Mouse (Mus musculus): ENCODE measurements around the gene Swsap1. TPM values are rescaled to one million over a fixed set of nuclear protein-coding genes. Genes with fewer than 3 reads are reported as not detected.

The Swsap1 gene
- polyA plus RNA-seq (2012; rRNA removed), result 10.1 and 10.8 TPM in 2 replicates

GRCm38 (mm10) chr9:21955570-21956281, at the start of gene Swsap1:
Gene Swsap1 (plus strand): TSS chr9:21955755.
- under 1% methylated on average over 54 of the region's 54 CpGs for WGBS
- DNase-seq, result peak; percentile 99
- Histone ChIP-seq H3K4me1 (ENCODE audit: control insufficient read depth, insufficient read depth, low read length) (peaks cover 7% of the 10 kb centered on the region), H3K4me3 (replicated peaks; ENCODE audit: extremely low read depth, low read depth, low read length) (peak within 1 kb of the TSS; percentile 96)
- TF ChIP-seq CTCF (IDR thresholded peaks at IDR 0.05; ENCODE audit: insufficient read depth, low read length), result no peak
- peak; percentile 66; the same call in 1 of the 2 replicates for TF ChIP-seq POLR2A (IDR thresholded peaks at IDR 0.05; ENCODE audit: borderline replicate concordance, extremely low read depth, low read depth, low read length)

GRCm38 (mm10) chr9:21908216-21908615, 47.3 kb upstream of the Swsap1 start:
- TF ChIP-seq CTCF (IDR thresholded peaks at IDR 0.05; ENCODE audit: insufficient read depth, low read length), result no peak
- TF ChIP-seq POLR2A (IDR thresholded peaks at IDR 0.05; ENCODE audit: borderline replicate concordance, extremely low read depth, low read depth, low read length), result no peak
- 61% methylated on average over 11 of the region's 11 CpGs for WGBS
- no peaks in the 10 kb centered on the region for H3K4me1 ChIP-seq (ENCODE audit: control insufficient read depth, insufficient read depth, low read length)

DNA sequence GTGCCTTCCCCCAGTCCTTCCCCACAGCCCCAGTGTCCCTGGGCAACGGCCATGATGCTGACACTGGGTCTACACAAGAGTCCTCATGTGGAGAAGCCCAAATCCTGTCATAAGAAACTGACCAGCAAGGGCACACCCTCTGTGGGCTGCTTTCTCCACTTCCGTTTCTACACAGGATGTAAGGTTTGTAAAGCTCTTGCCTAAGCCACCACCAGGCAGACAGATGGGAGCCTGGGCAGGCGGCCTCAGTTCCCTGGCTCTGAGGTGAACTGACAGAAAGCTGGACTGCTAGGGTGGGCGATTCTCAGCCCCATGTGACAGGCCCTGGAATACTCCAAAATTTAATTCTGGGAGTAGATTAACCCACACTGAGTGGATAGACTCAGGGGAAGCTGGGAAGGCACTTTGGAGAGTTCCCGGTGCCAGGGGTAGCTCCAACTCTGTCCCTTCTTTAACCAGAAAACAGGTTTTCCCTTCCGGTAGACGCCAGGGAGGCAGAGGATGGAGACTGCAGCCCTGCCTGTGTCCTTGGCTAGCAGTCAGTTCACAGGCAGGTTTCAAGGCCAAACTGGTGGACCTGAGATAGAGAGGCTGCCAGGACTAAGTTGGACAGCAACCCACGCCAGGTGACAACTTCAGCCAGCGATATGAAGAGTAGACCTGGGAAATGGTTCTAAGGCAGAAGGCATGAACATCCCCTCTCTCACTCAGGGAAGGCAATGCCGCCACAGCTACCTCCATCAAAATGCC, 45.9 kb upstream of the Swsap1 start:
- TF ChIP-seq CTCF (IDR thresholded peaks at IDR 0.05; ENCODE audit: insufficient read depth, low read length) (no peak), POLR2A (IDR thresholded peaks at IDR 0.05; ENCODE audit: borderline replicate concordance, extremely low read depth, low read depth, low read length) (no peak)
- Histone ChIP-seq H3K4me3 (replicated peaks; ENCODE audit: extremely low read depth, low read depth, low read length) (no peak overlapping the region), H3K4me1 (ENCODE audit: control insufficient read depth, insufficient read depth, low read length) (no peaks in the 10 kb centered on the region)
- no peak for DNase-seq
- 75% methylated on average over 10 of the region's 10 CpGs for WGBS

More at GRCm38 (mm10) chr9:21908216-21908615, 47.3 kb upstream of the Swsap1 start:
- DNase-seq, result no peak
- H3K4me3 ChIP-seq (replicated peaks; ENCODE audit: extremely low read depth, low read depth, low read length), result no peak overlapping the region

GRCm38 (mm10) chr9:21916851-21917492, 38.6 kb upstream of the Swsap1 start:
- 53% methylated on average over 3 of the region's 3 CpGs for WGBS
- peaks cover 4% of the 10 kb centered on the region for H3K4me1 ChIP-seq (ENCODE audit: control insufficient read depth, insufficient read depth, low read length)
- TF ChIP-seq CTCF (IDR thresholded peaks at IDR 0.05; ENCODE audit: insufficient read depth, low read length), result no peak
- DNase-seq, result no peak
- H3K4me3 ChIP-seq (replicated peaks; ENCODE audit: extremely low read depth, low read depth, low read length), result peak overlapping the region; percentile 88

GRCm38 (mm10) chr9:21917493-21918034, 38.0 kb upstream of the Swsap1 start:
- peak overlapping the region; percentile 88 for H3K4me3 ChIP-seq (replicated peaks; ENCODE audit: extremely low read depth, low read depth, low read length)
- peak; percentile 52 for DNase-seq
- H3K4me1 ChIP-seq (ENCODE audit: control insufficient read depth, insufficient read depth, low read length), result peaks cover 4% of the 10 kb centered on the region
- 2% methylated on average over 35 of the region's 35 CpGs for WGBS
- TF ChIP-seq POLR2A (IDR thresholded peaks at IDR 0.05; ENCODE audit: borderline replicate concordance, extremely low read depth, low read depth, low read length) (no peak), CTCF (IDR thresholded peaks at IDR 0.05; ENCODE audit: insufficient read depth, low read length) (no peak)

DNA sequence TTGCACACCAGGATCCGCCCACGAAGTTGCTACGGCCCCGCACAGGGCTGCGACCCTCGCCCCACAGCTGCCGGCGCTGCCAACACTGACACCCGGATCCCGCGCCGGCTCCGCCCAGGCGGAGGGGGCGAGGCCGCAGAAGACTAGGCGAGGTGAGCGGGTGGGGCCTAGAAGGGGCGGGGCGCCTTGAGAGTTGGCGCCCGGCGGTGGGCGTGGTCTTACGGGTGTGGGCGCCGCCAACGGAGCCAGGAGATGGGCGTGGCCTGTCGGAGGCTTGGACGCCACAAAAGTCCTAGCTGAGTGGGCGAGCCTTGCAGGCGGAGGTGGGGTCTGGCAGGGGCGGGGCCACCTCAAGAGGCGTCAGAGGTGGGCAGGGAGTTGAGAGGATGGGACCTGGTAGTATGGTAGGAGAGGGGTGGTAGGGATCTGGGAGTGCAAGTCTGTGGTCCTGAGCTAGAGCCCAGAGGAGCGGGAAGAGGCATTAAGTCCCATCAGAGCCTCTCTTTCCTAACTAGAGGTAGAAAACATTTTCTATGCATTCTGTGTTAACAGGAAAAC, 37.4 kb upstream of the Swsap1 start, which contains the start of gene Rab3d:
Gene Rab3d, minus strand, starts transcription at position 158 of the 558 bp plus-strand sequence.
- TF ChIP-seq CTCF (IDR thresholded peaks at IDR 0.05; ENCODE audit: insufficient read depth, low read length), result no peak
- peak; percentile 49; the same call in 1 of the 2 replicates for TF ChIP-seq POLR2A (IDR thresholded peaks at IDR 0.05; ENCODE audit: borderline replicate concordance, extremely low read depth, low read depth, low read length)
- peak; percentile 95 for DNase-seq
- H3K4me1 ChIP-seq (ENCODE audit: control insufficient read depth, insufficient read depth, low read length), result peaks cover 4% of the 10 kb centered on the region
- WGBS, result under 1% methylated on average over 36 of the region's 36 CpGs
- peak within 1 kb of the TSS; percentile 88 for H3K4me3 ChIP-seq (replicated peaks; ENCODE audit: extremely low read depth, low read depth, low read length)

DNA sequence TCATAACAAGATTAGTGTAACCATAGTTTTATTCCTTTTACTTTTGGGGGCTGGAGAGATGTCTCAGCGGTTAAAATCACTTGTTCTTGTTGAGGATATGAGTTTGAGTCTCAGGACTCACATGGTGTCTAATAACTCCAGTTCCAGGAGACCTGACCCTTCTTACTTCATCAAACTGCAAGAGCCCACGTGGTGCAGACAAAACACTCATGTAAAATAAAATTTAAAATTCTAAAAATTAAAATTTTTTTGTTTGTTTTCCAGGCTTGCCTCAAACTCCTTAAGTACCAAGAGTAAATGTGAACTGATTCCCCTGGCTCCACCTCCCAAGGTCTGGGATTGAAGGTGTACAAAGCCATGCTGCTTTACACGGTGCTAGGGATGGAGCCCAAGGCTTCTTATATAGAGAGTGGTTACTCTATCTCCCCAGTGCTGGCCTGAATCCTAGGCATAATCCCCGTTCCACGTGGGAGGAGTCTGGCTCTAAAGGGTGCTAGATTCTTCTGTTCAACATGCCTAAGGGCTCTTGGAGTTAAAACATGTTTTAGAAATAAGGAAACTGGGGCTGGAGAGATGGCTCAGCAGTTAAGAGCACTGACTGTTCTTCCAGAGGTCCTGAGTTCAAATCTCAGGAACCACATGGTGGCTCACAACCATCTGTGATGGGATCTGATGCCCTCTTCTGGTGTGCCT, 36.7 kb upstream of the Swsap1 start:
- 25% methylated on average over 5 of the region's 5 CpGs for WGBS
- DNase-seq, result no peak
- no peak for TF ChIP-seq POLR2A (IDR thresholded peaks at IDR 0.05; ENCODE audit: borderline replicate concordance, extremely low read depth, low read depth, low read length)
- no peak for TF ChIP-seq CTCF (IDR thresholded peaks at IDR 0.05; ENCODE audit: insufficient read depth, low read length)
- Histone ChIP-seq H3K4me1 (ENCODE audit: control insufficient read depth, insufficient read depth, low read length) (peaks cover 7% of the 10 kb centered on the region), H3K4me3 (replicated peaks; ENCODE audit: extremely low read depth, low read depth, low read length) (no peak overlapping the region)

- WGBS, result 88% methylated on average over 4 of the region's 4 CpGs
- H3K4me1 ChIP-seq (ENCODE audit: control insufficient read depth, insufficient read depth, low read length), result peaks cover 10% of the 10 kb centered on the region
These were observed 32.5 kb upstream of the Swsap1 start for GRCm38 (mm10) chr9:21923036-21923435.

More at GRCm38 (mm10) chr9:21923036-21923435, 32.5 kb upstream of the Swsap1 start:
- no peak overlapping the region for H3K4me3 ChIP-seq (replicated peaks; ENCODE audit: extremely low read depth, low read depth, low read length)
- no peak for DNase-seq
- TF ChIP-seq CTCF (IDR thresholded peaks at IDR 0.05; ENCODE audit: insufficient read depth, low read length), result no peak
- no peak for TF ChIP-seq POLR2A (IDR thresholded peaks at IDR 0.05; ENCODE audit: borderline replicate concordance, extremely low read depth, low read depth, low read length)
